ENCODE assay signal across 12 mouse cellular contexts in genomic region chr16:38095181-38095851, GRCm38 (mm10). TPM values are rescaled to one million over a fixed set of nuclear protein-coding genes. Genes with fewer than 3 reads are reported as not detected.
DNase-seq lines count a peak whose midpoint lies in the region; ATAC-seq and TF ChIP-seq lines count a peak whose summit lies in the region.
"Had no signal": no experiment of that assay in that cellular context is flagged by ENCODE, and none has a peak within 500 bp of the region (broad histone marks: within the 10 kb centered on the region; RNA-seq: fewer than 3 reads in every experiment).

No protein-coding gene starts in this region.

- TF ChIP-seq POLR2A in heart, adult 2 months (IDR thresholded peaks at IDR 0.05; ENCODE audit: insufficient read depth, low read depth, low read length): no peak
- TF ChIP-seq POLR2A in MEL (IDR thresholded peaks at IDR 0.05; ENCODE audit: control insufficient read depth in 1 of 2, insufficient read depth in 1 of 2, low read depth in 1 of 2, low read length in 2 of 2, poor library complexity in 1 of 2): no peak

- H3K79me2 ChIP-seq in heart, adult 2 months (replicated peaks; ENCODE audit: control insufficient read depth, insufficient read depth, low read length): peaks cover 9% of the 10 kb centered on the region
- H3K79me2 ChIP-seq in MEL (ENCODE audit: control insufficient read depth, insufficient read depth, low read length, poor library complexity): peaks cover 63% of the 10 kb centered on the region

- 54% methylated on average over 5 of the region's 5 CpGs for WGBS in heart, postnatal 0 days
- WGBS in heart, adult 2 months: 46% methylated on average over 5 of the region's 5 CpGs
- WGBS in forebrain, embryonic 16.5 days: 64% methylated on average over 5 of the region's 5 CpGs
- 77% methylated on average over 5 of the region's 5 CpGs for WGBS in midbrain, embryonic 14.5 days

- TF ChIP-seq CTCF in heart, postnatal 0 days (IDR thresholded peaks at IDR 0.05; ENCODE audit: low read depth): no peak
- TF ChIP-seq CTCF in heart, adult 2 months (IDR thresholded peaks at IDR 0.05): no peak
- no peak for TF ChIP-seq CTCF in MEL (IDR thresholded peaks at IDR 0.05 in 2 of 3, conservative IDR thresholded peaks at IDR 0.05 in 1 of 3; ENCODE audit: control insufficient read depth in 1 of 3, insufficient read depth in 1 of 3, low read depth in 2 of 3, low read length in 3 of 3, poor library complexity in 1 of 3, severe bottlenecking in 1 of 3)

- no peak for TF ChIP-seq RAD21 in MEL (IDR thresholded peaks at IDR 0.05; ENCODE audit: low read depth, low read length)

- DNase-seq in heart, postnatal 0 days (ENCODE audit: low spot score): no peak
- DNase-seq in heart, adult 2 months: no peak
- peak; percentile 33 for DNase-seq in MEL (ENCODE audit: low read depth, low spot score)
- no peak for DNase-seq in midbrain, embryonic 14.5 days
- no peak for DNase-seq in T-cell, adult 2 months (ENCODE audit: low spot score)
- no peak for DNase-seq in kidney, postnatal 10 days
- DNase-seq in urinary bladder, postnatal 25 days (ENCODE audit: low spot score): no peak
- DNase-seq: cerebellum, adult 18-20 months; kidney, adult 11 months; lung, postnatal 36 days had no signal

- H3K36me3 ChIP-seq in heart, postnatal 0 days (replicated peaks; ENCODE audit: control insufficient read depth, insufficient read depth, low read length): peaks cover 7% of the 10 kb centered on the region
- H3K36me3 ChIP-seq in heart, adult 2 months (ENCODE audit: control insufficient read depth, insufficient read depth, low read length): peaks cover 21% of the 10 kb centered on the region
- H3K36me3 ChIP-seq in MEL (ENCODE audit: control insufficient read depth in 1 of 2, insufficient read depth in 2 of 2, low read length in 2 of 2): peaks cover 18 to 34% of the 10 kb centered on the region in 2 experiments
- H3K36me3 ChIP-seq in forebrain, embryonic 16.5 days (ENCODE audit: control insufficient read depth, insufficient read depth): peaks cover 3% of the 10 kb centered on the region
- H3K36me3 ChIP-seq in midbrain, embryonic 14.5 days (ENCODE audit: control insufficient read depth, insufficient read depth, low read length): 0 out of 2 replicates have a peak, but pooled peaks cover 2% of the 10 kb centered on the region

- 0 out of 2 replicates have a peak, but pooled peaks cover 2% of the 10 kb centered on the region for H3K9me3 ChIP-seq in heart, postnatal 0 days (replicated peaks; ENCODE audit: control insufficient read depth, low read length)
- H3K9me3 ChIP-seq in MEL (replicated peaks; ENCODE audit: insufficient read depth, low read length): no peaks in the 10 kb centered on the region
- no peaks in the 10 kb centered on the region; the same call in 1 of the 2 replicates for H3K9me3 ChIP-seq in forebrain, embryonic 16.5 days (ENCODE audit: control insufficient read depth, low read length)
- H3K9me3 ChIP-seq in midbrain, embryonic 14.5 days (ENCODE audit: control insufficient read depth, low read length): no peaks in the 10 kb centered on the region
- H3K9me3 ChIP-seq: heart, embryonic 10.5 days had no signal

- 0 out of 2 replicates have a peak overlapping the region, but pooled peaks have one; percentile 2 for H3K27ac ChIP-seq in heart, postnatal 0 days (ENCODE audit: low read depth)
- H3K27ac ChIP-seq in heart, adult 2 months: no peak overlapping the region
- H3K27ac ChIP-seq in MEL (ENCODE audit: control insufficient read depth, low read depth, low read length): peak overlapping the region; percentile 32; the same call in 1 of the 2 replicates
- H3K27ac ChIP-seq in forebrain, embryonic 16.5 days (ENCODE audit: low read length): no peak overlapping the region
- H3K27ac ChIP-seq in midbrain, embryonic 14.5 days (replicated peaks; ENCODE audit: low read depth, low read length): no peak overlapping the region
- H3K27ac ChIP-seq: heart, embryonic 10.5 days had no signal

- ATAC-seq in heart, postnatal 0 days (ENCODE audit: insufficient read depth, low read depth): no peak
- ATAC-seq in forebrain, embryonic 16.5 days: no peak
- no peak for ATAC-seq in midbrain, embryonic 14.5 days (ENCODE audit: low FRiP score, low TSS enrichment)

- no peak overlapping the region for H3K4me3 ChIP-seq in heart, postnatal 0 days (ENCODE audit: low read depth, low read length)
- H3K4me3 ChIP-seq in heart, adult 2 months: no peak overlapping the region
- H3K4me3 ChIP-seq in MEL (ENCODE audit: control insufficient read depth in 1 of 2, insufficient read depth in 1 of 2, low read depth in 2 of 2, low read length in 2 of 2): no peak overlapping the region
- no peak overlapping the region for H3K4me3 ChIP-seq in forebrain, embryonic 16.5 days (replicated peaks; ENCODE audit: low read length)
- peak overlapping the region; percentile 95 for H3K4me3 ChIP-seq in midbrain, embryonic 14.5 days (replicated peaks; ENCODE audit: low read depth, low read length)
- H3K4me3 ChIP-seq: heart, embryonic 10.5 days had no signal

- H3K4me2 ChIP-seq in heart, postnatal 0 days (ENCODE audit: low read depth, low read length): no peak overlapping the region
- H3K4me2 ChIP-seq in forebrain, embryonic 16.5 days (ENCODE audit: low read length): peak overlapping the region; percentile 87
- peak overlapping the region; percentile 93 for H3K4me2 ChIP-seq in midbrain, embryonic 14.5 days (ENCODE audit: low read length)

- no peaks in the 10 kb centered on the region for H3K27me3 ChIP-seq in heart, postnatal 0 days (ENCODE audit: control insufficient read depth, insufficient read depth, low read length)
- H3K27me3 ChIP-seq in heart, adult 2 months (ENCODE audit: control insufficient read depth, insufficient read depth, low read length): no peaks in the 10 kb centered on the region
- H3K27me3 ChIP-seq in MEL (ENCODE audit: control insufficient read depth in 1 of 2, insufficient read depth in 2 of 2, low read length in 2 of 2): no peaks in the 10 kb centered on the region
- no peaks in the 10 kb centered on the region for H3K27me3 ChIP-seq in forebrain, embryonic 16.5 days (replicated peaks; ENCODE audit: control insufficient read depth, insufficient read depth, low read length)
- H3K27me3 ChIP-seq in midbrain, embryonic 14.5 days (ENCODE audit: control insufficient read depth, insufficient read depth, low read length): no peaks in the 10 kb centered on the region

- H3K4me1 ChIP-seq in heart, postnatal 0 days (ENCODE audit: control insufficient read depth, insufficient read depth): peaks cover 32% of the 10 kb centered on the region
- H3K4me1 ChIP-seq in heart, adult 2 months (ENCODE audit: control insufficient read depth, insufficient read depth, low read length): peaks cover 13% of the 10 kb centered on the region
- peaks cover 14 to 17% of the 10 kb centered on the region in 2 experiments; a peak in 3 of 4 replicates for H3K4me1 ChIP-seq in MEL (ENCODE audit: control insufficient read depth in 1 of 2, insufficient read depth in 2 of 2, low read length in 2 of 2)
- peaks cover 44% of the 10 kb centered on the region for H3K4me1 ChIP-seq in forebrain, embryonic 16.5 days (replicated peaks; ENCODE audit: control insufficient read depth, insufficient read depth, low read length)
- H3K4me1 ChIP-seq in midbrain, embryonic 14.5 days (ENCODE audit: control insufficient read depth, insufficient read depth, low read length): peaks cover 52% of the 10 kb centered on the region

- H3K9ac ChIP-seq in heart, postnatal 0 days (replicated peaks; ENCODE audit: low read depth, low read length): no peak overlapping the region
- H3K9ac ChIP-seq in heart, adult 2 months (ENCODE audit: low read depth, low read length): no peak overlapping the region
- peak overlapping the region; percentile 10; the same call in 1 of the 2 replicates for H3K9ac ChIP-seq in MEL (ENCODE audit: control insufficient read depth, low read depth, low read length, poor library complexity, severe bottlenecking)
- H3K9ac ChIP-seq in forebrain, embryonic 16.5 days (replicated peaks; ENCODE audit: low read depth, low read length): no peak overlapping the region
- no peak overlapping the region; the same call in 1 of the 2 replicates for H3K9ac ChIP-seq in midbrain, embryonic 14.5 days (replicated peaks; ENCODE audit: low read length)

- intact Hi-C loops in heart, adult 2 months (cut with DNase I): loop anchor here (10.0 kb wide), 1 partner anchor 249 kb away; the partner anchor contains the start of genes Cox17, Gm21987 and Maats1

- no peak for TF ChIP-seq EP300 in heart, postnatal 0 days (IDR thresholded peaks at IDR 0.05; ENCODE audit: low read depth)
- no peak for TF ChIP-seq EP300 in heart, adult 2 months (IDR thresholded peaks at IDR 0.05; ENCODE audit: insufficient read depth, low read depth, low read length)
- TF ChIP-seq EP300 in MEL (IDR thresholded peaks at IDR 0.05; ENCODE audit: low read depth in 1 of 2, low read length in 2 of 2): no peak

TF ChIP-seq in MEL, 35 proteins besides CTCF, POLR2A, EP300 and RAD21:
- peak; percentile 63; the same call in 1 of the 2 replicates for TF ChIP-seq TBP (IDR thresholded peaks at IDR 0.05; ENCODE audit: low read depth, low read length)
- TF ChIP-seq POLR2AphosphoS2 (IDR thresholded peaks at IDR 0.05; ENCODE audit: low read length): no peak
- no peak for TF ChIP-seq ETS1 (IDR thresholded peaks at IDR 0.05; ENCODE audit: low read depth, low read length)

RNA-seq across cellular contexts. Expression of gene Gsk3b, which starts 6.5 kb away (rescaled TPM):
- total RNA-seq in heart, postnatal 0 days (2014; rRNA removed; ENCODE audit: low replicate concordance): 37.4 and 40.8 TPM in 2 replicates
- 31.3 and 31.5 TPM in 2 replicates for polyA plus RNA-seq in heart, postnatal 0 days (2015; fragmentation: Nextera tagmentation; extraction: Ambion mirVana)
- total RNA-seq in heart, adult 2 months (2021): 10 to 100 TPM; 48.8 to 58.3 TPM
- polyA plus RNA-seq in heart, adult 2 months (2012; rRNA removed): 9.9 and 21.6 TPM in 2 replicates
- total RNA-seq in MEL (2012; rRNA removed): 8.8 and 10.3 TPM in 2 replicates
- polyA plus RNA-seq in MEL (2012; ENCODE audit: insufficient read depth in 1 of 2, insufficient read length in 2 of 2, low read depth in 1 of 2, low replicate concordance in 2 of 2, missing spikeins in 1 of 2): 10 to 100 TPM in 1 of 2 experiments, not detected in 1; 20.1 TPM
- polyA plus RNA-seq in forebrain, embryonic 16.5 days (2015; fragmentation: Nextera tagmentation; extraction: Ambion mirVana): 155 and 159 TPM in 2 replicates
- polyA plus RNA-seq in midbrain, embryonic 14.5 days (2014; fragmentation: Nextera tagmentation; extraction: Ambion mirVana): 197 and 216 TPM in 2 replicates

Comparison
In these comparisons a context has a peak if more than half of its experiments do, and no peak if none do; other contexts are left out.
1. H3K27ac ChIP-seq: peak in heart, postnatal 0 days (single experiment) and MEL (single experiment); none in heart, adult 2 months (single experiment), forebrain, embryonic 16.5 days (single experiment) and midbrain, embryonic 14.5 days (single experiment).